Mouse (Mus musculus) embryonic facial prominence, embryonic 14.5 days (tissue): ENCODE measurements at regions not wholly inside any gene's neighbourhood (a gene's known extent, or its start where the extent isn't known, plus 50 kb on each side); places are given as distances from the start of the nearest gene placed in this dataset.

Experiments used
- ATAC-seq: fragments of 200-750 bp; cut with Nextera tagmentation; 2 replicates; pipeline ENCODE4 v1.8.0; 2017; ENCODE audit warnings: low read depth, moderate number of reproducible peaks, moderate TSS enrichment
- DNase-seq: peaks from one replicate; pipeline ENCODE4 v3.0.0-alpha.2; 2015; ENCODE audit warnings: low spot score
- H3K27ac ChIP-seq: fragments of 300-500 bp; sonication (generic); replicated peaks from 2 replicates; pipeline ENCODE4 v1.5.1; 2014; ENCODE audit warnings: low read depth, mild to moderate bottlenecking, low read length, moderate library complexity
- H3K27me3 ChIP-seq: fragments of 300-500 bp; sonication (generic); replicated peaks from 2 replicates; pipeline ENCODE4 v1.6.1; 2014; ENCODE audit warnings: low read length; ENCODE audit not compliant: control insufficient read depth, insufficient read depth
- H3K36me3 ChIP-seq: fragments of 300-500 bp; sonication (generic); 2 replicates; pipeline ENCODE4 v1.6.1; 2014; ENCODE audit warnings: low read length, mixed read lengths; ENCODE audit not compliant: control insufficient read depth, insufficient read depth
- H3K4me1 ChIP-seq: fragments of 300-500 bp; sonication (generic); 2 replicates; pipeline ENCODE4 v1.6.1; 2014; ENCODE audit warnings: antibody characterized with exemption, low read length; ENCODE audit not compliant: control insufficient read depth, insufficient read depth
- H3K4me2 ChIP-seq: fragments of 300-500 bp; sonication (generic); 2 replicates; pipeline ENCODE4 v1.6.1; 2014; ENCODE audit warnings: low read depth, mild to moderate bottlenecking, low read length, moderate library complexity, mixed read lengths
- H3K4me3 ChIP-seq: fragments of 300-500 bp; sonication (generic); 2 replicates; pipeline ENCODE4 v1.5.1; 2014; ENCODE audit warnings: low read depth, mild to moderate bottlenecking, low read length
- H3K9ac ChIP-seq: fragments of 300-500 bp; sonication (generic); 2 replicates; pipeline ENCODE4 v1.6.1; 2014; ENCODE audit warnings: low read depth, mild to moderate bottlenecking, low read length, moderate library complexity, mixed read lengths
- H3K9me3 ChIP-seq: fragments of 300-500 bp; sonication (generic); 2 replicates; pipeline ENCODE4 v1.6.1; 2016; ENCODE audit warnings: low read length; ENCODE audit not compliant: control insufficient read depth
- WGBS: fragments of 180-500 bp; shearing (Covaris S2); extraction: QIAGEN DNeasy Blood & Tissue Kit; methylation state at CpG from one replicate; pipeline ENCODE4 v1.1.7; 2014; 5-methylcytosine and 5-hydroxymethylcytosine counted together

DNA sequence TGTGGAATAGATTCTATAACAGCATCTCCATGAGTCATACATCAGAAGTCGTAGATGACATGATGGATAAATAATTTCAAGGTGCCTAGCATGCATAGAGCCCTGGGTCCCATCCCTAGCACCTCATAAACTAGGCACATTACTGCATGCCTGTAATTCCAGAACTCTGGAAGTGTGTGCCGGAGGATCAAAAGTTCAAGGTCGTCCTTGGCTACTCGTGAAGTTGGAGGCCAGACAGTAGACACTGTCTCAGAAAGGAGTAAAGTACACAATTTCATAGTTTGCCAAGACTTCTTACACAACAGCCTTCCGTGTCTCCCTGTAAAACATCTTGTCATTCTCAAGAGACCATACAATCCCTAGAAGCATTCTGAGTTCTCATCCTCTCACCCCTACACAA, 63.5 kb upstream of the Neo1 start:
- DNase-seq, result no peak

GRCm38 (mm10) chr9:59097564-59097963, 61.3 kb upstream of the Neo1 start:
- H3K4me3 ChIP-seq, result no peak overlapping the region
- H3K9me3 ChIP-seq, result no peaks in the 10 kb centered on the region
- WGBS, result 35% methylated on average over 4 of the region's 4 CpGs
- DNase-seq, result no peak
- no peak overlapping the region for H3K9ac ChIP-seq
- H3K27me3 ChIP-seq, result no peaks in the 10 kb centered on the region
- no peaks in the 10 kb centered on the region for H3K36me3 ChIP-seq
- H3K27ac ChIP-seq, result 0 out of 2 replicates have a peak overlapping the region, but pooled peaks have one; percentile 49
- no peak overlapping the region for H3K4me2 ChIP-seq
- ATAC-seq, result no peak
- peaks cover 6% of the 10 kb centered on the region; the same call in 1 of the 2 replicates for H3K4me1 ChIP-seq

More for the DNA sequence above, 63.5 kb upstream of the Neo1 start:
- 89% methylated on average over 5 of the region's 5 CpGs for WGBS
- H3K4me1 ChIP-seq, result peaks cover 6% of the 10 kb centered on the region; the same call in 1 of the 2 replicates
- no peaks in the 10 kb centered on the region for H3K9me3 ChIP-seq
- H3K36me3 ChIP-seq, result no peaks in the 10 kb centered on the region
- H3K27ac ChIP-seq, result no peak overlapping the region
- H3K9ac ChIP-seq, result no peak overlapping the region
- no peak overlapping the region for H3K4me2 ChIP-seq
- ATAC-seq, result no peak
- no peak overlapping the region for H3K4me3 ChIP-seq
- H3K27me3 ChIP-seq, result no peaks in the 10 kb centered on the region

- peak; percentile 60; the same call in 1 of the 2 replicates for ATAC-seq
Observed at GRCm38 (mm10) chr9:59096551-59097268, 60.5 kb upstream of the Neo1 start.

DNA sequence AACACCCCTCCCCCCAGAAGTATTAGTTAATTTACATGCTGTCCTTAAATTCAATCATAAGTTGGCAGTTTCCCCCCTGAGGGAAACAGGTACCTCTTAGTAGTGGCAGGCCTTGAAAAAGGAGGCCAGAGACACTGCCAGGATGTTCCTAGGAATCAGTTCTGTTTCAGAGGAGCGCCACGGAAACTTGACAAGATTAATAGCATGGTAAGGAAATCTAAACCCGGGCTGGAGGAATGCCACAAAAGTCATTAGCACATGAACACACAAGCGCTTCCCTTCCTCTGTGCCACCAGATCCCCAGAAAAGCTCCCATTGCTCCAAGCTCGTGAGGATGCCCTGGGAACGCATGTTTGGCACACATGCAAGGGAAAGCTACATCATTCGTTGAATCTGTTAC, 59.4 kb upstream of the Neo1 start:
- DNase-seq, result peak; percentile 42
- no peak for ATAC-seq
- Histone ChIP-seq H3K27me3 (no peaks in the 10 kb centered on the region), H3K27ac (no peak overlapping the region), H3K4me3 (no peak overlapping the region), H3K9ac (no peak overlapping the region), H3K4me2 (no peak overlapping the region), H3K4me1 (peaks cover 6% of the 10 kb centered on the region; the same call in 1 of the 2 replicates), H3K36me3 (no peaks in the 10 kb centered on the region), H3K9me3 (no peaks in the 10 kb centered on the region)
- 71% methylated on average over 7 of the region's 7 CpGs for WGBS

More at GRCm38 (mm10) chr9:59096551-59097268, 60.5 kb upstream of the Neo1 start:
- Histone ChIP-seq H3K27ac (peak overlapping the region; percentile 12; the same call in 1 of the 2 replicates), H3K9me3 (no peaks in the 10 kb centered on the region), H3K4me2 (no peak overlapping the region), H3K36me3 (no peaks in the 10 kb centered on the region), H3K4me1 (peaks cover 6% of the 10 kb centered on the region; the same call in 1 of the 2 replicates), H3K27me3 (no peaks in the 10 kb centered on the region), H3K4me3 (no peak overlapping the region), H3K9ac (no peak overlapping the region)
- peak; percentile 55 for DNase-seq
- WGBS, result 43% methylated on average over 12 of the region's 12 CpGs

DNA sequence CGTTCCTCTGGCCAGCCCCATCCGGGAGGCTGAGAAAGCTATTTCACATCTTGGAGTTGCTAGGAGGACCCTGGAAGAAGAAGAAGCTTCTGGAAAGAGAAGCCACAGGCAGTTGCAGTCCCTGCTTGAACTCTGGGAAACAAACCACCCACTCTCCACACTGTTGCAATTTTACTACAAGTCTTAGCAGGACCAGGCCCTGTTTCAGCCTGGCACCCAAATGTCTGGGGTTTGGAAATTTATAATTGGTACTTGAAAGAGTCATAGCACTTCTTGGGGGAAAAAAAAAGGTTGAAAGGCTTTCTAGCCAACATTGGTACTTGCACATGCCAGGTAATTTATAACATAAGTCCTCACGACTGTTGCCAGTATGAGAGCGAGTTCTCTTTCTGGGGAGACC, 57.9 kb upstream of the Neo1 start:
- DNase-seq (no peak), ATAC-seq (no peak)
- H3K27ac ChIP-seq, result no peak overlapping the region; the same call in 1 of the 2 replicates
- no peak overlapping the region for H3K4me3 ChIP-seq
- no peaks in the 10 kb centered on the region for H3K27me3 ChIP-seq
- no peak overlapping the region for H3K4me2 ChIP-seq
- no peaks in the 10 kb centered on the region for H3K36me3 ChIP-seq
- peaks cover 6% of the 10 kb centered on the region; the same call in 1 of the 2 replicates for H3K4me1 ChIP-seq
- no peak overlapping the region for H3K9ac ChIP-seq
- WGBS, result 59% methylated on average over 4 of the region's 4 CpGs
- H3K9me3 ChIP-seq, result no peaks in the 10 kb centered on the region

DNA sequence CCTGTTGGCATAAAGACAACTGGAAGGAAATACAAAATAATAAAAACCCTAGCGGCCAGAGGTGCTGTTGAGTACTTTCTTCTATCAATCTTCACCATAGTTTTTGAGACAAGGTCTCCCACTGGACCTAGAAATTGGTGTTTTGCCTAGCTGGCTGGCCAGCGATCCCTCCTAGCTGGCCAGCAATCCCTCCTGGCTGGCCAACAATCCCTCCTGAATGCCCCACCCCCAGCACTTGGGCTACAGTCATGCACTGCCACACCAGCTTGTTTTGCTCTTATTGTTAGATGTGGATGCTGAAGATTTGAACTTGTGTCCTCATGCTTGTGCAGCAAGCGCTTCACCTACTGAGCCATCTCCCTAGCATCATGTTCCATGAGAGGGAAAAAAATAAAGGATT, 54.9 kb upstream of the Neo1 start:
- ATAC-seq (no peak), DNase-seq (no peak)
- no peaks in the 10 kb centered on the region for H3K36me3 ChIP-seq
- WGBS, result 89% methylated on average over 3 of the region's 3 CpGs
- H3K4me1 ChIP-seq, result peaks cover 10% of the 10 kb centered on the region; the same call in 1 of the 2 replicates
- no peak overlapping the region for H3K27ac ChIP-seq
- no peaks in the 10 kb centered on the region for H3K9me3 ChIP-seq
- no peak overlapping the region for H3K9ac ChIP-seq
- H3K27me3 ChIP-seq, result no peaks in the 10 kb centered on the region
- no peak overlapping the region for H3K4me3 ChIP-seq
- no peak overlapping the region for H3K4me2 ChIP-seq

DNA sequence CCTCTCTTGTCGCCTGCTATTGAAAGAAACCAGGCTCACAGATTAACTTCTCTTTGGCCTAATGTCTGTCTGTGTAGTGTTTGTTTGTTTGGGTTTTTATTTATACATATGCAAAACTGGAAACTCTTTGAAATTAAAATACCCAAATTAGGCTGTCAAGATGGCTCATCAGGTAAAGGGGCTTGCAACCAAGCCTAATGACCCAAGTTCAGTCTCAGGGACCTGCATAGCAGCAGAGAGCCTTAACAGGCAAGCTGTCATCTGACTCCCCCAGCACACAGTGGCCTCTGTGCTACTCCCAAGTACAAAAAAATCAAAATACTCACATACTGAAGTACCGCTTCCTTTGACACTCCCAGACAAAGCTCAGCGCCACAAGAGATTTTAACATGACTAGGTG, 51.5 kb upstream of the Neo1 start:
- H3K4me1 ChIP-seq, result peaks cover 10% of the 10 kb centered on the region; the same call in 1 of the 2 replicates
- no peak overlapping the region for H3K27ac ChIP-seq
- no peak overlapping the region for H3K4me2 ChIP-seq
- WGBS, result 78% methylated on average over 3 of the region's 3 CpGs
- H3K36me3 ChIP-seq, result no peaks in the 10 kb centered on the region
- H3K4me3 ChIP-seq, result no peak overlapping the region
- DNase-seq, result no peak
- no peak for ATAC-seq
- no peaks in the 10 kb centered on the region for H3K27me3 ChIP-seq
- H3K9ac ChIP-seq, result no peak overlapping the region
- no peaks in the 10 kb centered on the region for H3K9me3 ChIP-seq

- ATAC-seq, result no peak
- H3K9me3 ChIP-seq, result no peaks in the 10 kb centered on the region
- H3K27me3 ChIP-seq, result no peaks in the 10 kb centered on the region
- peak; percentile 66 for DNase-seq
- no peak overlapping the region for H3K4me3 ChIP-seq
- 37% methylated on average over 9 of the region's 9 CpGs for WGBS
- peaks cover 10% of the 10 kb centered on the region; the same call in 1 of the 2 replicates for H3K4me1 ChIP-seq
- H3K9ac ChIP-seq, result no peak overlapping the region
- no peak overlapping the region for H3K4me2 ChIP-seq
- H3K36me3 ChIP-seq, result no peaks in the 10 kb centered on the region
- no peak overlapping the region for H3K27ac ChIP-seq
Observed at GRCm38 (mm10) chr9:59087112-59087511, 50.9 kb upstream of the Neo1 start.
